Mouse (Mus musculus) left cerebral cortex, postnatal 4 days (tissue): ENCODE measurements around the gene Dmrta2. TPM values are rescaled to one million over a fixed set of nuclear protein-coding genes. Genes with fewer than 3 reads are reported as not detected.

Experiments used
- DNase-seq: peaks from one replicate; pipeline ENCODE4 v3.0.0-alpha.2; 2022
- intact Hi-C: fragments of 180-260 bp; cut with DNase I; formaldehyde crosslinking; loops from one replicate; pipeline ENCODE4 v1.15.1; 2025
- total RNA-seq, 2 experiments: library from RNA; stranded (reverse); gene quantifications; 2 replicates each; pipeline ENCODE4 v1.2.3; 2021

The Dmrta2 gene
- total RNA-seq, 2 experiments from 2014 or later = 3.2 to 4.7 TPM

- intact Hi-C loops = no loop called here
- DNase-seq = no peak
Measured at GRCm38 (mm10) chr4:109978858-109979340, 1.0 kb downstream of the Dmrta2 start.

DNA sequence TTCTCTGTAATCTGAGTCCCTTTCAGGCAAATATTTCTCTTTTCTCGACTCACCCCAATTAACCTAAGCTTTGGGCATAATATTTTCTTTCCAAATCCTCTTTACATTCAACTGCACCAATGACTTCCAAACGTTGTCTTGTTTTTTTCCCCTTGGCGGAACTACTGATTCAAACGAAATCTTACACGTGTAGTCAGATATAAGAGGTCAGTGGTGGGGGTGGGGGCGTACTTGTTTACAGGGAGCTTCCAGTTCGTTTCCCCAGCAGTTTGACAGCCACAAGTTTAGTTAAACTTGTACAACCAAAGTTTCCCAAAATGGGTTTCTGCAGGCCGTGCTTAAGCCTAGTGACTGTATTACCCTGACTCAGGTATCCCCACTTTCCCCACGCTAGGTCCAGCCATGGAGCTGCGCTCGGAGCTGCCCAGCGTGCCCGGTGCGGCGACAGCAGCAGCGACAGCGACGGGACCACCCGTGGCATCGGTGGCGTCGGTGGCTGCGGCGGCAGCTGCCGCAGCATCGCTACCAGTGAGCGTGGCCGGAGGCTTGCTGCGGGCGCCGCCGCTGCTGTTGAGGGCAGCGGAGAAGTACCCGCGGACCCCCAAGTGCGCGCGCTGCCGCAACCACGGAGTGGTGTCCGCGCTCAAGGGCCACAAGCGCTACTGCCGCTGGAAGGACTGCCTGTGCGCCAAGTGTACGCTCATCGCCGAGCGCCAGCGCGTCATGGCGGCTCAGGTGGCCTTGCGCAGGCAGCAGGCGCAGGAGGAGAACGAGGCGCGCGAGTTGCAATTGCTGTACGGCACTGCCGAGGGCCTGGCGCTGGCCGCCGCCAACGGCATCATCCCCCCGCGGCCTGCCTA lies 1.8 kb downstream of the Dmrta2 start:
- DNase-seq = no peak

GRCm38 (mm10) chr4:109980321-109981082 lies 2.6 kb downstream of the Dmrta2 start:
- no peak for DNase-seq
- intact Hi-C loops = loop anchor here (10.0 kb wide), 2 partner anchors 304 to 316 kb away; partner anchors contain the start of gene Cdkn2c

More for the DNA sequence above, 1.8 kb downstream of the Dmrta2 start:
- intact Hi-C loops = loop anchor here (10.0 kb wide), 2 partner anchors 305 to 315 kb away; partner anchors contain the start of gene Cdkn2c

- no peak for DNase-seq
- intact Hi-C loops = loop anchor here (10.0 kb wide), 2 partner anchors 304 to 316 kb away; partner anchors contain the start of gene Cdkn2c
Measured at GRCm38 (mm10) chr4:109981083-109981870, 3.4 kb downstream of the Dmrta2 start.

- intact Hi-C loops = loop anchor here (10.0 kb wide), 2 partner anchors 303 to 317 kb away; partner anchors contain the start of gene Cdkn2c
- DNase-seq = no peak
Measured at GRCm38 (mm10) chr4:109981871-109982680, 4.2 kb downstream of the Dmrta2 start.

- no peak for DNase-seq
- intact Hi-C loops = loop anchor here (10.0 kb wide), 2 partner anchors 302 to 318 kb away; partner anchors contain the start of gene Cdkn2c
Measured at GRCm38 (mm10) chr4:109982681-109983265, 4.9 kb downstream of the Dmrta2 start.

DNA sequence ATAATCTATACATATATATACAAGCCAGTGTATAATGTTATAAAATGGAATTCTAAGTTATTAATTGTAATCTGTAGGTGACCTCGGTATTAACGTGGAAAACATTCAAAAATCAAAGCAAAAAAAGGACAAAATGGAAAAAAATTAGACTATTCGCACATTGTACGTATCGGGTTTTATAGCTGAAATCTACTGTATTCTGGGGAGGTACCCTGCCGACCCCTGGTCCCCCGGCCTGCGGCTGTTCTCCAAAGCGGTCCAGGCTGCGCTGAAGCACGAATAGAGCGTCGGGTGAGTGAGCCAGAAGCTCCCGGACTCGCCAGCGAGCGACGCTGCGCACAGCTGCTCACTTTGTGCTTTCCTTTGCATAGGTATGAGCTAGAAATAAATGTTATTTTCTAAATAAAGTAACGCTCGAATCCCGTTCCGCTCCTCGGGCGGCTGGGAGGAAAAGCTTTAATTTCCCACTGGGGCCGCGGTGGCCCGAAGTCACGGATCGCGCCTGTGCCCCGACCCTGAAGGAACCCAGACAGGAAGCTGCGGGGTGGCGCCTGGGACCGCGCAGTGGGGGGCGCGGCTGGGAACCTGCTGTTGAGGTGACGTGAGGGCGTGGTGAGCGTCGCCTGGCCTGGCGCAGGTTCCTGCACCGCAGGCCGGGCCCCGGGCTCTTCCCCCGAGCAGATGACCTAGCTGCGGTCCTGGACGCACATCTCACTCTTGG lies 5.6 kb downstream of the Dmrta2 start:
- DNase-seq = no peak
- intact Hi-C loops = loop anchor here (2.0 to 10.0 kb wide), 3 partner anchors 227 to 319 kb away; partner anchors contain the start of gene Cdkn2c

- intact Hi-C loops = loop anchor here (2.0 to 10.0 kb wide), 3 partner anchors 227 to 319 kb away; partner anchors contain the start of gene Cdkn2c
- no peak for DNase-seq
Measured at GRCm38 (mm10) chr4:109984011-109984411, 6.2 kb downstream of the Dmrta2 start.

GRCm38 (mm10) chr4:109984496-109985423 lies 6.9 kb downstream of the Dmrta2 start:
- DNase-seq = no peak
- intact Hi-C loops = loop anchor here (2.0 to 10.0 kb wide), 3 partner anchors 228 to 320 kb away; partner anchors contain the start of gene Cdkn2c

GRCm38 (mm10) chr4:109985424-109986172 lies 7.7 kb downstream of the Dmrta2 start:
- DNase-seq = no peak
- intact Hi-C loops = loop anchor here (2.0 to 10.0 kb wide), 3 partner anchors 229 to 321 kb away; partner anchors contain the start of gene Cdkn2c

DNA sequence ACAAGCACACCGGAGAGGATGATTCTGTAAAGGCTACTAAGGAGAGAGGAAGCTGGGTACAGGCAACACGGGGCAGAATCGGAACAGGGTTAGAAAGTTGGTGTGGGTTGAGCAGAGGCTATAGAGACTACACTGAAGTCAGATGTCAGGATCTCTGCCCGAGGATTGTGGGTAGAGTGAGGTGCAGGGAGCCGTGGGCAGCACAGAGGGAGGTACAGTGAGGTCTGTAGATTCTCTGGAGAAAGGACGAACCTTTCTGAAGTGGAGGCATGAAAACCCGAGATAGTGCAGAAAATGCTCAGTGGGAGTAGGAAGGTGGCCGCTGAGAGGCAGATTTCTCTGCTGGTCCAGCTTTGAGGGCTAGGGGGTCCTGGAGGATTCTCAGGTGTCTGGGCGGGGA lies 8.4 kb downstream of the Dmrta2 start:
- no peak for DNase-seq
- intact Hi-C loops = loop anchor here (10.0 kb wide), 2 partner anchors 298 to 322 kb away; partner anchors contain the start of gene Cdkn2c

DNA sequence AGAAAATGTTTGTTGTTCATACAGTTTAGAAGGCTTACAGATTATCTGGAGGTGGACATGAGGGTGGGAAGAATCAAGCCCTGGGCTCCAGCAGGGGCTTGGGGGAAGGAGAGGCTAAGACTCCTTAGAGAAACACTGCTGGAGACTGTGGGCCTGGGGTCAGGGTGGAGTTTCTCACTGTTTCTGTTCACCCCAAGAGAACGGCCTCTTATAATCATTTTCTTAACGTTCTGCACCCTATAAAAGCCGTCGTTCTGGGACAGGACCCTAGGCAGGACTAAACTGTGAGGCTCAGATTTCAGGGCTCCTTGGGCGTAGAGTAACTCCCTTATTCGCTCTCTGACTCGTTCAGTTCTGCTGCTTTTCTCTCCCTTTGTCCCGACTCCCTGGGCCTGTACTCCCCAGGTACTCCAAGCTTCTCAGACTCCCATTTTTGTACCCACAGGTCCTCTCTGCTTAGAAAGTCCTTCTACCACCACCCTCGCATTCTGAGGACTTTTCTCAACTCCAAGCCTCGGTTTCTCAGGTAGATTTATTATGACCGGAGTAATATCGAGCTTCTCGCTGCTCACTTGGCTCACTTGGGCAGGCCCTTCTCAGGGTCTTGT lies 9.0 kb downstream of the Dmrta2 start:
- DNase-seq = no peak
- intact Hi-C loops = loop anchor here (10.0 kb wide), 2 partner anchors 298 to 322 kb away; partner anchors contain the start of gene Cdkn2c

DNA sequence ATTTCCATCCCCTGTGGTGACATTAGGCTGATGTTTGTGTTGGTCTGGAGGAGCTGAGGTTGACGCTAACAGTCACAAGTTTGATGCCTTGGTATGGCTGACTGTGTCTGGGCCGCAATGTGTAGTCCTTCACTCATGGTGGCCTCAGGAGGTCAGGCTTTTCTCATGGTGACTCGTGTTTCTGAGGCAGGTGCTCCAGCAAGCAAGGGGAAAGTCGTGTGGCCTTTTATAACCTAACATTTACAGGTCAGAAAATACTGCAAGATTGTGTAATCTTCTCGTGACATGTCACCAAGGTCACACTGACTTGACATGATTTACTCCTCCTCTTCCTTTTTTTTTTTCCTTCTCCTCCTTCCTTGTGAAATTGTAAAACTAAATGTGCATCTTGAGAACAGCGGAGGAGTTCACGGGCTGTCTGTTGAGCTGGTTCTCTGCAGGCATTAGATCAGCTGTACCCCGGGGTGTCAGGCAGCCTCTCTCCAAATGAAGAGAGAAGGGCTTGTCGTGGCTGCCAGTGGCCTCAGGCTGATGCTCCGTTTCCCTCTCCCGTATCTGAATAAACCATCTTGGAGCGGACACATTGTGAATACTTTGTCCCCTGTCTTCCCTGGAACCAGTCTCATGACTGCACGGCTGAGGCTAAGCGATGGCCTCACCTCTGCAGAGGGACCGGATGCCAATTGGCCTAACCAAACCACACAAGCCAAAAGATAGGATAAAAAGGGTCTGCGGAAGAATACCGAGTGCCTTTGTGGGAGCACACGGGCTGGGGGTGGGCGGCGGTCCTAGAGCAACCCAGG lies 9.9 kb downstream of the Dmrta2 start:
- intact Hi-C loops = loop anchor here (10.0 kb wide), 2 partner anchors 297 to 323 kb away; partner anchors contain the start of gene Cdkn2c
- DNase-seq = no peak

DNA sequence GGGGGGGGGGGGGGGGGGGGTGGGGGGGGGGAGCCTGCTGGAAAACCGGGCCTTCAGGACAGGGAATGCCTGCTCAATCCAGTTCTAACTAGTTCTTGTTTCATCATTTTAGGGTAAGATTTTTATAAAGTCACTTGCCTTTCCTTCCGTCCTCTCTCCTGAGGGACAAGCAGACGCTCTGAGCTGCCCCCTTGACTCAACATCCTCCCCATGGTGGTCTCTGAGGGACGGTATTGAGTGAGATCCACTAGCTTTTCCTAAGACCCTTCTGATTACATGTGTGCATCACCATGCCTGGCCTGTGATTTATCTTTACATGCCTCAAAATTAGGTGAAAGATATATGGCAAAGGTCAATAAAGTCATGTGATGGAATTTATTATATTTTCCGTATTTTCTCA lies 10.6 kb downstream of the Dmrta2 start:
- intact Hi-C loops = loop anchor here (10.0 kb wide), 2 partner anchors 296 to 324 kb away; partner anchors contain the start of gene Cdkn2c
- no peak for DNase-seq

- intact Hi-C loops = loop anchor here (10.0 kb wide), 2 partner anchors 296 to 324 kb away; partner anchors contain the start of gene Cdkn2c
- DNase-seq = no peak
Measured at GRCm38 (mm10) chr4:109989213-109989612, 11.4 kb downstream of the Dmrta2 start.
